Mouse (Mus musculus) neural tube, embryonic 13.5 days (tissue): ENCODE data around the gene Tet2. TPM values are rescaled to one million over a fixed set of nuclear protein-coding genes. Genes with fewer than 3 reads are reported as not detected.
A peak's percentile ranks its signal among the peaks of the same experiment; 100 is the strongest.

Source experiments
- ATAC-seq: fragments of 200-750 bp; cut with Nextera tagmentation; 2 replicates; pipeline ENCODE4 v1.8.0; 2017; ENCODE audit warnings: low read depth, mild to moderate bottlenecking, moderate TSS enrichment, moderate library complexity
- H3K27ac ChIP-seq: fragments of 300-500 bp; sonication (generic); replicated peaks from 2 replicates; pipeline ENCODE4 v1.5.1; 2015; ENCODE audit warnings: moderate library complexity, mild to moderate bottlenecking, inconsistent platforms
- H3K27me3 ChIP-seq: fragments of 300-500 bp; sonication (generic); 2 replicates; pipeline ENCODE4 v1.6.1; 2015; ENCODE audit warnings: mild to moderate bottlenecking, inconsistent platforms
- H3K36me3 ChIP-seq: fragments of 300-500 bp; sonication (generic); 2 replicates; pipeline ENCODE4 v1.6.1; 2015; ENCODE audit warnings: mild to moderate bottlenecking, inconsistent platforms
- H3K4me1 ChIP-seq: fragments of 300-500 bp; sonication (generic); replicated peaks from 2 replicates; pipeline ENCODE4 v1.6.1; 2015; ENCODE audit warnings: inconsistent platforms
- H3K4me2 ChIP-seq: fragments of 300-500 bp; sonication (generic); 2 replicates; pipeline ENCODE4 v1.6.1; 2015; ENCODE audit warnings: inconsistent platforms, mild to moderate bottlenecking, moderate library complexity
- H3K4me3 ChIP-seq: fragments of 300-500 bp; sonication (generic); 2 replicates; pipeline ENCODE4 v1.5.1; 2015; ENCODE audit warnings: mild to moderate bottlenecking, inconsistent platforms
- H3K9ac ChIP-seq: fragments of 300-500 bp; sonication (generic); 2 replicates; pipeline ENCODE4 v1.6.1; 2015; ENCODE audit warnings: moderate library complexity, mild to moderate bottlenecking, inconsistent platforms
- H3K9me3 ChIP-seq: fragments of 300-500 bp; sonication (generic); 2 replicates; pipeline ENCODE4 v1.6.1; 2016; ENCODE audit warnings: inconsistent platforms
- WGBS: fragments of 180-500 bp; shearing (Covaris S2); methylation state at CpG from one replicate; pipeline ENCODE4 v1.1.7; 2015; 5-methylcytosine and 5-hydroxymethylcytosine counted together
- polyA plus RNA-seq: library from polyadenylated mRNA; unstranded; fragments of >200 nt; fragmentation: Nextera tagmentation; extraction: Ambion mirVana; gene quantifications from 2 replicates; pipeline ENCODE4 v1.2.1, GENCODE M21; 2015

Gene Tet2
- polyA plus RNA-seq, 1 experiment from 2014 or later = 18.2 TPM

GRCm38 (mm10) chr3:133563503-133564205 is 18.7 kb upstream of the Tet2 start:
- 69% methylated on average over 2 of the region's 2 CpGs for WGBS
- H3K4me3 ChIP-seq = no peak overlapping the region
- no peaks in the 10 kb centered on the region for H3K4me1 ChIP-seq
- no peak for ATAC-seq
- H3K27ac ChIP-seq = no peak overlapping the region
- H3K9ac ChIP-seq = no peak overlapping the region
- no peak overlapping the region for H3K4me2 ChIP-seq
- no peaks in the 10 kb centered on the region for H3K9me3 ChIP-seq
- no peaks in the 10 kb centered on the region for H3K36me3 ChIP-seq
- no peaks in the 10 kb centered on the region for H3K27me3 ChIP-seq

DNA sequence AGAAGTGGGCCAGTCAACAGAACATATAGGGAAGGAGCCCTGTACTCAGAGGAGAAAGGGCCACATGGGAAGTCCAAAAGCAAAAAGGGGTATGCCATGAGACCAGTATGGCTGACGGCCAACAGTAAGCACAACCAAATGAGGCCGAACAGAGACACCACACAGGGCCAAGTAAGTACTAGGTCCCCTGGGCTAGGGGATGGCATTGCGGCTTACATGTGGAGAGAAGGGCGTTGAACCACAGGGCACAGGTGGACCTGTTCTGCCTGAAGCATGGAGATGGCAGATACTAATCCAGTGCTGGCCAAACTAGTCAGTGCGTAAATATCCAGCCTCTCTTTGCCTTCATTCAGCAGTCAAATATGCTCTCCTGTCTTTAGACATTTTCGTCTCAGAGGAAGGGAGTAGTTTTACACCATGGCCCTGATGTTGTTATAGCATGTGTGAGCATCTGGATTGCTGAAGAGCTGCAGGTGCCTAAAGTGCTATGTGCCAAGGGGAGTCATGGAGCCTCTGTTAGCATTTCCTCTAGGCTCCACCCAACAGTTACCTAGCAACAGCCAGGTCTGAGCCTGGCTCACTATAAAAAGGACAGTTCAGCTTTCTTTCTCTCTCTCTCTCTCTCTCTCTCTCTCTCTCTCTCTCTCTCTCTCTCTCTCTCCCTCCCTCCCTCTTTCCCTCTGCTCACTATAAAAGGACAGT is 14.6 kb upstream of the Tet2 start:
- no peak overlapping the region for H3K4me2 ChIP-seq
- no peaks in the 10 kb centered on the region for H3K4me1 ChIP-seq
- ATAC-seq = no peak
- no peaks in the 10 kb centered on the region for H3K27me3 ChIP-seq
- no peaks in the 10 kb centered on the region for H3K36me3 ChIP-seq
- 92% methylated on average over 6 of the region's 6 CpGs for WGBS
- H3K9me3 ChIP-seq = no peaks in the 10 kb centered on the region
- H3K27ac ChIP-seq = no peak overlapping the region
- H3K4me3 ChIP-seq = no peak overlapping the region
- no peak overlapping the region for H3K9ac ChIP-seq

DNA sequence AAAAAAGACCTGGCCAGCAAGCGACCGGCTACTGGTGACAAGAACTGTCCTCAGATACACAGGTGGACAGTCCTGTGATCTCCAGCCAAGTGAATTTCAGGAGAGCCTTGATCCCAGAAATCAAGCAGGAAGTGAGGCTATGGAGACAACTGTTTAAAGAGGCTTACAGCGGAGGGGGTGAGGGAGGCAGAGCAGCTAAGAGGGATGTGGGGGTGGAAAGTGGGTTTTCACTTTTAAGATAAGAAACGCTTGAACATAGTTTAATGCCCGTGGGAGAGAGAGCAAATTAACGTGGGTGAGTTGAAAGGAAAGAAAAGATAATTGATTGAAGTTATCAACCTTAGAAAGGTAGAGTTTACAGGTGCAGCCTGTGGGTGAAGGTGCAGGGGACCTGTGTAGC is 12.7 kb upstream of the Tet2 start:
- Histone ChIP-seq H3K4me1 (no peaks in the 10 kb centered on the region), H3K27ac (no peak overlapping the region), H3K4me3 (no peak overlapping the region), H3K9me3 (no peaks in the 10 kb centered on the region), H3K36me3 (no peaks in the 10 kb centered on the region), H3K9ac (no peak overlapping the region), H3K4me2 (no peak overlapping the region), H3K27me3 (no peaks in the 10 kb centered on the region)
- WGBS = 86% methylated on average over 6 of the region's 6 CpGs
- ATAC-seq = no peak

- Histone ChIP-seq H3K36me3 (no peaks in the 10 kb centered on the region), H3K9me3 (no peaks in the 10 kb centered on the region), H3K27ac (no peak overlapping the region), H3K9ac (no peak overlapping the region), H3K4me1 (no peaks in the 10 kb centered on the region), H3K27me3 (no peaks in the 10 kb centered on the region), H3K4me2 (no peak overlapping the region), H3K4me3 (no peak overlapping the region)
- 86% methylated on average over 7 of the region's 7 CpGs for WGBS
- ATAC-seq = no peak
Observed at GRCm38 (mm10) chr3:133557154-133557553, 12.2 kb upstream of the Tet2 start.

DNA sequence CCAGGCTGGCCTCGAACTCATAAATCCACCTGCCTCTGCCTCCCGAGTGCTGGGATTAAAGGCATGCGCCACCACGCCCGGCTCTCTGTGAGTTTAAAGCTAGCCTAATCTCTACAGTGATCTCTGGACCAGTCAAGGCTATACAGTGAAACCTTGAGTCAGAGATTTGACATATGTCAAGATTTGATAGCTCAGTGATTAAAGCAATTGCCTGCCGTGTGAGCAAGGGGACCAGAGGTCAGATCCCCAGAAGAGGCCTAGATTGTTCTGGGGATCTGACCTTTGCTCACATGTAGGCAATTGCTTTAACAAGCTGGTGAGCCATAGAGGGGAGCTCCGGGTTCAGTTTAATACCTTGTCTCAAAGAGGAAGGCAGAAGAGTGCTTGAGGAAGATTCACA is 10.4 kb upstream of the Tet2 start:
- Histone ChIP-seq H3K9ac (no peak overlapping the region), H3K4me2 (no peak overlapping the region), H3K4me1 (no peaks in the 10 kb centered on the region), H3K27ac (no peak overlapping the region), H3K27me3 (no peaks in the 10 kb centered on the region), H3K4me3 (no peak overlapping the region), H3K9me3 (no peaks in the 10 kb centered on the region), H3K36me3 (no peaks in the 10 kb centered on the region)
- WGBS = 86% methylated on average over 7 of the region's 7 CpGs
- no peak for ATAC-seq

DNA sequence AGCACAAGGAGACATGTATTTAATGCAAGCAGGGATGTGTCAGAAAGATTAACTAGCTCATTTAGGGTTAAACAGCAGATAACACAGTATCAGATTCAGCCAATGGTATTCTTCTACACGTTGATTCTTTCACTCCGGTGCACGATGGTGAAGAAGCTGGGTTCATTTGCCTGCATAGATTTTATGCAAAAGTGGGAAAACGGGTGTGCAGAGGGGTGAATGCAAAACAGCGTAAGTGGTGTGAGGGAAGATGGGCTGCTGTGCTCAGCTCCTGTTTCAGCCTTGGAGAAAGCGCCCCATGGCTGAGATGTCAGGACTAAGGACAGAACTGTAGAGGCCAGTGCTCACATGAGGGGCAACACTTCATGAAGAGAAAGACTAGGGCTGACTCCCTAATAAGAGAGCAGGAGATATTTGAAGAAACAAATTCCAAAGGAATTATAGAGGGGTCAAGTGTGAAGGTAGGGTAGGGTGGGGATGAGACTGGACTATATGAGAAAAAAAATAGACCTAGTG is 9.7 kb upstream of the Tet2 start:
- no peak overlapping the region for H3K27ac ChIP-seq

GRCm38 (mm10) chr3:133554092-133554491 is 9.2 kb upstream of the Tet2 start:
- H3K4me1 ChIP-seq = no peaks in the 10 kb centered on the region
- H3K4me3 ChIP-seq = no peak overlapping the region
- H3K27ac ChIP-seq = no peak overlapping the region
- no peak overlapping the region for H3K4me2 ChIP-seq
- no peaks in the 10 kb centered on the region for H3K9me3 ChIP-seq
- H3K9ac ChIP-seq = no peak overlapping the region
- WGBS = 95% methylated on average over 4 of the region's 4 CpGs
- H3K36me3 ChIP-seq = no peaks in the 10 kb centered on the region
- ATAC-seq = no peak
- H3K27me3 ChIP-seq = no peaks in the 10 kb centered on the region

More for the DNA sequence above, 9.7 kb upstream of the Tet2 start:
- Histone ChIP-seq H3K27me3 (no peaks in the 10 kb centered on the region), H3K9me3 (no peaks in the 10 kb centered on the region), H3K36me3 (no peaks in the 10 kb centered on the region), H3K4me1 (no peaks in the 10 kb centered on the region), H3K9ac (no peak overlapping the region), H3K4me3 (no peak overlapping the region), H3K4me2 (no peak overlapping the region)
- ATAC-seq = no peak
- WGBS = 88% methylated on average over 6 of the region's 6 CpGs

GRCm38 (mm10) chr3:133551941-133552340 is 7.0 kb upstream of the Tet2 start:
- no peak overlapping the region for H3K27ac ChIP-seq
- H3K4me3 ChIP-seq = no peak overlapping the region
- no peak overlapping the region for H3K4me2 ChIP-seq
- no peak for ATAC-seq
- H3K27me3 ChIP-seq = no peaks in the 10 kb centered on the region
- H3K9me3 ChIP-seq = no peaks in the 10 kb centered on the region
- no peaks in the 10 kb centered on the region for H3K36me3 ChIP-seq
- 65% methylated on average over 8 of the region's 8 CpGs for WGBS
- H3K4me1 ChIP-seq = no peaks in the 10 kb centered on the region
- H3K9ac ChIP-seq = no peak overlapping the region

DNA sequence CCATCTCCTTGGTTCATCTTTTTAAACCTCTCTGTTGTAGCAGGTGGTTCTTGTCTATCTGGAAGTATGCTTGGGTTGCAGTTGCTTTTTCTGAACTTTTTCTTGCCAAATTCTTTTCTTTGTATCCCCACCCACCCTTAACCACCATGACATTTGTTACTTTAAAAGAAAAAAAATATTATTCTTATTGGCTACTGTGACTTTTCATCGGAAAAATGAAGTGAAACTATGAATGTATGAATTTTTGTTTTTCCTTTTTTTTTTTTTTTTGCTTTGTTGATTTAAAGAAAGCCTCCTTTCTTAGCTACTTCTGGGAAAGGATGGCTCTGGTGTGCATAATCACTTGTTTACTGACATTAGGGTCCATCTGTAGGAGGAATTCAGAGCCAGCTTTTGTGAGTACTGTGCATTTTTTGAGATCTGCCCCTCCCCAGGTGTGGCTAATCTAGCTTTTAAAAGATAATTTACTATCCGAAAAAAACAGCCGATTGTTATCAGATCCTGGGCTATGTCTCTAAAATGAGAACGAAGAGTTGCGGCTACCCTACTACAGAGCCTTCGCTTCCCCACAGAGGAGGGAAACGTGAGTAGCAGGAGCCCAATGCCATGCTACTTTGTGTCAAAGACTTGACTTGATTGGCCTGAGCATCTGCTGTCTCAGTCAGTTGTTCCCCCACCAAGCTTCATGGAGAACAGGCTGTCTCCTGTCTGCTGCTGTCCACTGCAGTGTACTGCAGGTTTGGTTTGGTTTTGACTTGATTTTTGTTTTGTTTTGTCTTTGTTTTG is 4.6 kb upstream of the Tet2 start:
- WGBS = 63% methylated on average over 7 of the region's 7 CpGs
- Histone ChIP-seq H3K36me3 (no peaks in the 10 kb centered on the region), H3K4me1 (peaks cover 7% of the 10 kb centered on the region; the same call in 1 of the 2 replicates), H3K4me3 (no peak overlapping the region), H3K27ac (no peak overlapping the region), H3K9ac (no peak overlapping the region), H3K27me3 (no peaks in the 10 kb centered on the region), H3K4me2 (no peak overlapping the region), H3K9me3 (no peaks in the 10 kb centered on the region)
- no peak for ATAC-seq

DNA sequence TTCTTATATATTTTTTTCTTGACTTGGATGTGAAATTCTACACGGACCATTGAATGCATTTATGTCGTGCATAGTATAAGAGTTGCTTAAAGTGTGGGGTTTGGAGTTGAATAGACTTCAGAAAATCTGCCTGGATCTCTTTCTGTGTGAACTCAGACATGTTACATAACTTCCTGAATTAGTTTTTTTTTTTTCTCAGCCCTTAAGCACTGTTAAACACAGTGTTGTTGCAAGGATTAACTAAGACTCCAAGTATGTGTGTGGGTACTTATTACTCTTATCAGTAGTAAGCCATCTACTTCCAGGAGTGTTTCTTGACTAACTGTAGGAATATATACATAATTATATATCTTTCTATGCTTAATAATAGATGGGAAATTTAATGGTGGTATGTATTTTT is 3.7 kb upstream of the Tet2 start:
- Histone ChIP-seq H3K27me3 (no peaks in the 10 kb centered on the region), H3K27ac (no peak overlapping the region), H3K9ac (no peak overlapping the region), H3K36me3 (no peaks in the 10 kb centered on the region), H3K9me3 (no peaks in the 10 kb centered on the region), H3K4me3 (no peak overlapping the region), H3K4me1 (peaks cover 7% of the 10 kb centered on the region; the same call in 1 of the 2 replicates), H3K4me2 (no peak overlapping the region)
- no peak for ATAC-seq
- 80% methylated on average over 2 of the region's 2 CpGs for WGBS

GRCm38 (mm10) chr3:133546790-133547189 is 1.9 kb upstream of the Tet2 start:
- Histone ChIP-seq H3K9ac (no peak overlapping the region), H3K4me1 (peaks cover 15% of the 10 kb centered on the region), H3K9me3 (no peaks in the 10 kb centered on the region), H3K36me3 (no peaks in the 10 kb centered on the region), H3K4me2 (no peak overlapping the region), H3K27me3 (no peaks in the 10 kb centered on the region), H3K27ac (no peak overlapping the region), H3K4me3 (no peak overlapping the region)
- WGBS = 75% methylated on average over 2 of the region's 2 CpGs
- ATAC-seq = no peak

GRCm38 (mm10) chr3:133545304-133545666 is 346 bp upstream of the Tet2 start:
- no peak for ATAC-seq
- Histone ChIP-seq H3K4me2 (peak overlapping the region; percentile 67), H3K27ac (peak overlapping the region; percentile 96; the same call in 1 of the 2 replicates), H3K27me3 (no peaks in the 10 kb centered on the region), H3K4me3 (peak overlapping the region; percentile 82), H3K4me1 (peaks cover 29% of the 10 kb centered on the region), H3K9ac (peak overlapping the region; percentile 84), H3K36me3 (no peaks in the 10 kb centered on the region), H3K9me3 (no peaks in the 10 kb centered on the region)
- 13% methylated on average over 6 of the region's 6 CpGs for WGBS
